Mouse (Mus musculus): ENCODE results near the gene C730034F03Rik. TPM values are rescaled to one million over a fixed set of nuclear protein-coding genes. Genes with fewer than 3 reads are reported as not detected.
A peak's percentile ranks its signal among the peaks of the same experiment; 100 is the strongest.

The C730034F03Rik gene
- polyA plus RNA-seq, 1 experiment from 2014 or later = 3.1 TPM

- H3K9ac ChIP-seq (ENCODE audit: low read depth, low read length) = no peak overlapping the region
- no peaks in the 10 kb centered on the region for H3K9me3 ChIP-seq (ENCODE audit: control insufficient read depth, low read length)
- no peak overlapping the region for H3K4me3 ChIP-seq (ENCODE audit: low read length)
- no peaks in the 10 kb centered on the region for H3K4me1 ChIP-seq (ENCODE audit: control insufficient read depth, insufficient read depth, low read length)
- no peaks in the 10 kb centered on the region for H3K27me3 ChIP-seq (ENCODE audit: control insufficient read depth, insufficient read depth, low read length)
- WGBS = 80% methylated on average over 7 of the region's 7 CpGs
- no peaks in the 10 kb centered on the region for H3K36me3 ChIP-seq (ENCODE audit: control insufficient read depth, insufficient read depth, low read length)
- no peak overlapping the region for H3K27ac ChIP-seq (ENCODE audit: low read depth, low read length)
- H3K4me2 ChIP-seq (replicated peaks; ENCODE audit: low read depth, low read length) = no peak overlapping the region
- no peak for ATAC-seq (ENCODE audit: low FRiP score, low TSS enrichment)
Measured at GRCm38 (mm10) chr15:89462176-89462575, 32.8 kb downstream of the C730034F03Rik start.

- 64% methylated on average over 5 of the region's 5 CpGs for WGBS
Measured at GRCm38 (mm10) chr15:89463334-89464235, 34.2 kb downstream of the C730034F03Rik start.

DNA sequence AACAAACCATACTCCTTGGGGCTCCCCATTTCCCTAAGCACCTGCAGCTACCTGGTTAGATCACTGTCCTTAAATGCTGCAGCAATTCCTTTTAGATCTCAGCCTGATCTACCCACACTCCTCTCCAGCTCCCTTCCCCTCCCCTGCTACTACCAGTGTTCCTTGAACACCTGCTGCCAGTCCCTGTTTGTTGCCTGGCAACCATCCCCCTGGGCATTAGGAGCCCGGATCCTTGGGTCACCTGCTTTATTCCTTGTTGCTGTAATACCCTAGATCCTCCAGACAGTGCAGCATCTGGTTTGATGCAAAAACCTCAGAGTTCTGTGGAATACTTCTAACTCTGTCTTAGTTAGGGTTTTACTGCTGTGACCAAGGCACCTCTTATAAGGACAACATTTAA lies 35.7 kb downstream of the C730034F03Rik start:
- no peaks in the 10 kb centered on the region for H3K4me1 ChIP-seq (ENCODE audit: control insufficient read depth, insufficient read depth, low read length)
- no peak overlapping the region for H3K4me3 ChIP-seq (ENCODE audit: low read length)
- no peak overlapping the region for H3K4me2 ChIP-seq (replicated peaks; ENCODE audit: low read depth, low read length)
- no peaks in the 10 kb centered on the region for H3K9me3 ChIP-seq (ENCODE audit: control insufficient read depth, low read length)
- ATAC-seq (ENCODE audit: low FRiP score, low TSS enrichment) = no peak
- H3K27me3 ChIP-seq (ENCODE audit: control insufficient read depth, insufficient read depth, low read length) = no peaks in the 10 kb centered on the region
- no peaks in the 10 kb centered on the region for H3K36me3 ChIP-seq (ENCODE audit: control insufficient read depth, insufficient read depth, low read length)
- no peak overlapping the region for H3K27ac ChIP-seq (ENCODE audit: low read depth, low read length)
- 6% methylated on average over 1 of the region's 1 CpGs for WGBS
- H3K9ac ChIP-seq (ENCODE audit: low read depth, low read length) = no peak overlapping the region

More at GRCm38 (mm10) chr15:89463334-89464235, 34.2 kb downstream of the C730034F03Rik start:
- Histone ChIP-seq H3K9ac (ENCODE audit: low read depth, low read length) (no peak overlapping the region), H3K27me3 (ENCODE audit: control insufficient read depth, insufficient read depth, low read length) (no peaks in the 10 kb centered on the region), H3K27ac (ENCODE audit: low read depth, low read length) (no peak overlapping the region), H3K4me3 (ENCODE audit: low read length) (no peak overlapping the region), H3K4me2 (replicated peaks; ENCODE audit: low read depth, low read length) (no peak overlapping the region), H3K4me1 (ENCODE audit: control insufficient read depth, insufficient read depth, low read length) (no peaks in the 10 kb centered on the region), H3K36me3 (ENCODE audit: control insufficient read depth, insufficient read depth, low read length) (no peaks in the 10 kb centered on the region), H3K9me3 (ENCODE audit: control insufficient read depth, low read length) (no peaks in the 10 kb centered on the region)
- no peak for ATAC-seq (ENCODE audit: low FRiP score, low TSS enrichment)

DNA sequence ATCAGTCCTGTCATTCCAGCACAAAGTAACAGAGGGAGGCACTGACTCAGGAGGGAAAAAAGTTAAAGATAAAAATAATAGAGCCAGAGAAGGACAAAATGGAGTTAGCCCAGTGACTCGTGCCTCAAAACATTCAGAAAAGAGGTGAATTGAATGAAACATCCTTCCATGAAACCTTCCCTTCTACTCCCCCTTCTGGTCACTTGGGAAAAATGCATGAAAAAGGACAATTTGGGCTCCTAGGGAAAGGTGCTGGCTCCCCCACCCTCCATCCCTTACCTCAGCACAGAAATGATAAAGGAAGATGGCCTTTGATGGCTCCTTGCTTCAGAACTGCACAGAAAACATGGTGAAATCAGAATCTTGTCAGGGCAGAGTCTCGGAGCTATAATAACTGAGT lies 39.2 kb downstream of the C730034F03Rik start:
- no peak for ATAC-seq (ENCODE audit: low FRiP score, low TSS enrichment)
- Histone ChIP-seq H3K9ac (ENCODE audit: low read depth, low read length) (no peak overlapping the region), H3K4me2 (replicated peaks; ENCODE audit: low read depth, low read length) (no peak overlapping the region), H3K9me3 (ENCODE audit: control insufficient read depth, low read length) (no peaks in the 10 kb centered on the region), H3K4me3 (ENCODE audit: low read length) (no peak overlapping the region), H3K36me3 (ENCODE audit: control insufficient read depth, insufficient read depth, low read length) (no peaks in the 10 kb centered on the region), H3K27ac (ENCODE audit: low read depth, low read length) (no peak overlapping the region), H3K4me1 (ENCODE audit: control insufficient read depth, insufficient read depth, low read length) (no peaks in the 10 kb centered on the region), H3K27me3 (ENCODE audit: control insufficient read depth, insufficient read depth, low read length) (no peaks in the 10 kb centered on the region)
- WGBS = 44% methylated on average over 2 of the region's 2 CpGs

DNA sequence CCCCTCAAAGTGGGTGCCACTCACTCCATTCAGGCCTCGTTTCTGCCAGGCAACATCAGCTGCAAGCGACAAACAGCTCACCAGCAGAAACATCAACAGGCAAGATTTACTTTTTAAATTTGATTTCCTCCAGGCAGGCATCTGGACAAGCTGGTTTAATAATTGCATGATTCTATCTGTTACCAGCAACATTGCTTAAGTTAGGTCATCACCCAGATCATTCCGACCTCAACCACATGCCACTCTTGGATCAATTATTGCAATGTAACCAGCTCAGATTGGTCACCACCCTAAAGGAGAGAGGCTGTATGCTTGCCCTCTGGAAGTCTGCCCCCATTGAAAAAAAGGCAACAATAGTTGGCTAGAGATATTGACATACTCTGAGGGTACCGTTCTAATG lies 42.1 kb downstream of the C730034F03Rik start:
- no peaks in the 10 kb centered on the region for H3K36me3 ChIP-seq (ENCODE audit: control insufficient read depth, insufficient read depth, low read length)
- no peak overlapping the region for H3K27ac ChIP-seq (ENCODE audit: low read depth, low read length)
- no peak overlapping the region for H3K9ac ChIP-seq (ENCODE audit: low read depth, low read length)
- H3K4me1 ChIP-seq (ENCODE audit: control insufficient read depth, insufficient read depth, low read length) = peaks cover 5% of the 10 kb centered on the region; the same call in 1 of the 2 replicates
- no peak overlapping the region for H3K4me2 ChIP-seq (replicated peaks; ENCODE audit: low read depth, low read length)
- H3K4me3 ChIP-seq (ENCODE audit: low read length) = no peak overlapping the region
- no peaks in the 10 kb centered on the region for H3K9me3 ChIP-seq (ENCODE audit: control insufficient read depth, low read length)
- H3K27me3 ChIP-seq (ENCODE audit: control insufficient read depth, insufficient read depth, low read length) = no peaks in the 10 kb centered on the region
- ATAC-seq (ENCODE audit: low FRiP score, low TSS enrichment) = no peak
- 93% methylated on average over 4 of the region's 4 CpGs for WGBS

- H3K4me3 ChIP-seq (ENCODE audit: low read length) = no peak overlapping the region
- WGBS = 86% methylated on average over 9 of the region's 9 CpGs
Measured at GRCm38 (mm10) chr15:89473370-89473769, 44.0 kb downstream of the C730034F03Rik start.

GRCm38 (mm10) chr15:89473921-89474320 lies 44.5 kb downstream of the C730034F03Rik start:
- H3K27me3 ChIP-seq (ENCODE audit: control insufficient read depth, insufficient read depth, low read length) = no peaks in the 10 kb centered on the region

More at GRCm38 (mm10) chr15:89473370-89473769, 44.0 kb downstream of the C730034F03Rik start:
- ATAC-seq (ENCODE audit: low FRiP score, low TSS enrichment) = no peak
- no peak overlapping the region for H3K4me2 ChIP-seq (replicated peaks; ENCODE audit: low read depth, low read length)
- no peak overlapping the region for H3K27ac ChIP-seq (ENCODE audit: low read depth, low read length)
- H3K4me1 ChIP-seq (ENCODE audit: control insufficient read depth, insufficient read depth, low read length) = peaks cover 5% of the 10 kb centered on the region; the same call in 1 of the 2 replicates
- no peak overlapping the region for H3K9ac ChIP-seq (ENCODE audit: low read depth, low read length)
- H3K36me3 ChIP-seq (ENCODE audit: control insufficient read depth, insufficient read depth, low read length) = no peaks in the 10 kb centered on the region
- H3K27me3 ChIP-seq (ENCODE audit: control insufficient read depth, insufficient read depth, low read length) = no peaks in the 10 kb centered on the region
- H3K9me3 ChIP-seq (ENCODE audit: control insufficient read depth, low read length) = no peaks in the 10 kb centered on the region

GRCm38 (mm10) chr15:89474596-89475292 lies 45.4 kb downstream of the C730034F03Rik start:
- Histone ChIP-seq H3K4me2 (replicated peaks; ENCODE audit: low read depth, low read length) (no peak overlapping the region), H3K27ac (ENCODE audit: low read depth, low read length) (no peak overlapping the region), H3K9ac (ENCODE audit: low read depth, low read length) (no peak overlapping the region), H3K4me1 (ENCODE audit: control insufficient read depth, insufficient read depth, low read length) (peaks cover 5% of the 10 kb centered on the region; the same call in 1 of the 2 replicates), H3K27me3 (ENCODE audit: control insufficient read depth, insufficient read depth, low read length) (no peaks in the 10 kb centered on the region), H3K4me3 (ENCODE audit: low read length) (no peak overlapping the region), H3K9me3 (ENCODE audit: control insufficient read depth, low read length) (no peaks in the 10 kb centered on the region), H3K36me3 (ENCODE audit: control insufficient read depth, insufficient read depth, low read length) (no peaks in the 10 kb centered on the region)
- ATAC-seq (ENCODE audit: low FRiP score, low TSS enrichment) = no peak
- WGBS = 89% methylated on average over 19 of the region's 19 CpGs

More at GRCm38 (mm10) chr15:89473921-89474320, 44.5 kb downstream of the C730034F03Rik start:
- no peak overlapping the region for H3K9ac ChIP-seq (ENCODE audit: low read depth, low read length)
- no peaks in the 10 kb centered on the region for H3K9me3 ChIP-seq (ENCODE audit: control insufficient read depth, low read length)
- H3K4me2 ChIP-seq (replicated peaks; ENCODE audit: low read depth, low read length) = no peak overlapping the region
- peaks cover 5% of the 10 kb centered on the region; the same call in 1 of the 2 replicates for H3K4me1 ChIP-seq (ENCODE audit: control insufficient read depth, insufficient read depth, low read length)
- ATAC-seq (ENCODE audit: low FRiP score, low TSS enrichment) = no peak
- H3K27ac ChIP-seq (ENCODE audit: low read depth, low read length) = no peak overlapping the region
- no peaks in the 10 kb centered on the region for H3K36me3 ChIP-seq (ENCODE audit: control insufficient read depth, insufficient read depth, low read length)
- WGBS = 96% methylated on average over 8 of the region's 8 CpGs
- H3K4me3 ChIP-seq (ENCODE audit: low read length) = no peak overlapping the region

GRCm38 (mm10) chr15:89475293-89475600 lies 45.9 kb downstream of the C730034F03Rik start:
- peak overlapping the region; percentile 58; the same call in 1 of the 2 replicates for H3K4me3 ChIP-seq (ENCODE audit: low read length)

More at GRCm38 (mm10) chr15:89475293-89475600, 45.9 kb downstream of the C730034F03Rik start:
- 89% methylated on average over 7 of the region's 7 CpGs for WGBS
- no peaks in the 10 kb centered on the region for H3K9me3 ChIP-seq (ENCODE audit: control insufficient read depth, low read length)
- H3K36me3 ChIP-seq (ENCODE audit: control insufficient read depth, insufficient read depth, low read length) = no peaks in the 10 kb centered on the region
- H3K27me3 ChIP-seq (ENCODE audit: control insufficient read depth, insufficient read depth, low read length) = no peaks in the 10 kb centered on the region
- no peak overlapping the region for H3K27ac ChIP-seq (ENCODE audit: low read depth, low read length)
- peak overlapping the region; percentile 63; the same call in 1 of the 2 replicates for H3K9ac ChIP-seq (ENCODE audit: low read depth, low read length)
- H3K4me2 ChIP-seq (replicated peaks; ENCODE audit: low read depth, low read length) = peak overlapping the region; percentile 90
- peaks cover 5% of the 10 kb centered on the region; the same call in 1 of the 2 replicates for H3K4me1 ChIP-seq (ENCODE audit: control insufficient read depth, insufficient read depth, low read length)
- ATAC-seq (ENCODE audit: low FRiP score, low TSS enrichment) = peak; percentile 13
